Mouse (Mus musculus) activated CD4-positive, CD25-positive, alpha-beta regulatory T cell, adult 4 months (primary cell): ENCODE data around the gene Rpp25l. TPM values are rescaled to one million over a fixed set of nuclear protein-coding genes. Genes with fewer than 3 reads are reported as not detected.
"Not testable (repeated sequence)": the region's sequence is repeated elsewhere in the genome, so short reads cannot be mapped to it uniquely, and the experiment has no call there.

Source experiments
- ATAC-seq: one replicate; pipeline ENCODE4 v1.8.0; 2017
- polyA plus RNA-seq, 2 experiments: library from polyadenylated mRNA; unstranded; fragments of 100-300 nt; shearing (Covaris generic); gene quantifications; one replicate each; pipeline ENCODE4 v1.2.1; 2017

Gene Rpp25l
- 10 to 100 TPM; 51.4 to 65.6 TPM for polyA plus RNA-seq

GRCm38 (mm10) chr4:41713197-41714067 lies at the start of gene Rpp25l:
Rpp25l (minus strand) TSS chr4:41713534.
- peak; percentile 78 for ATAC-seq

DNA sequence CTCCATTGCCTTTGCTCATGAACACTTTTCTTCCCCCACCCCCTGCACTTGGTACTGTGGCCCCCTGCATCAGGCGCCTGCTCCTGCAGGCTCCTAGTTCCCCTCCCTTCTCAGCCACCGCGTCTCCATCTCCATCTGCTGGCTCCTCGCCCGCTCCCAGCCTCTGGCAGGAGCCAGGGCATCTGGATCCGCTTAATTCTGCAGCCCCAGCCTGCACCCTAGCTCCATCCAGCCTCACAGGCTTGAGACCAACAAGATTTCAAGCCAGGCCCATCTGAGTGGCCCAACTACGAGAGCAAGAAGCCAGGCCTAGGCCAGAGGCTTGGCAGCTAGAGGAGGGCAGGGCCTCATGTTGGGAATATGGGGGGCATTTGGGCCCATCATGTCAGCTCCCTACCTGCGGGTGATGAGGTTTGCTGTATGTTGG lies 49.4 kb upstream of the Rpp25l start:
- not testable (repeated sequence) for ATAC-seq

DNA sequence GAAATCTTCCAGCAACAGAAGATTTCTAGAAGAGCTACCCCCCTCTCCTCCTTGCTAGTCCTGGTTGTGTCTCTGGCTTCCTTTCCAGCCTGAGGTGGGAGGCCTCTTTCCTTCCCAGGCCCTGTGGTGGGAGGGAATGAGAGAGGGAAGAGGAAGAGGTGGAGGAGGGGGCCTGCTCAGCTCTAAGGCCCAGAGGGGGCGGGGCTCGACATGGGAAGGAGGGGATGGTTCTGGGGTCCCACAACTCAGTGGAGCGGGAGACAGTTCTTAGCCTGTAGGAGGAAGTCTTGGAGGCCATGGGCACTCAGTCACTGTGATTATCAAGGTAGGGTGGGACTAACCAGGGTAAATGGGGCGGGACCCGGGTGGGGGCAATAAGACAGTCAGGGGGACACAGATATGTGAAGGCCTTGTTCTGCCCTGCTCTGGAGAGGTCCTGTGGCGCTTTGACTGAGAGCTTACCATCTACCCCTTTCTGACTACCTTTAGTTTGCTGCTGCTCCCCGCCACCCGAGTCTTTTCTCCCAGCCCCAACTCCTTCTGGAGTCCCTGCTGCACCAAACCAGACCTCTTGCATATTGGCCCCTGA lies 48.9 kb upstream of the Rpp25l start:
- ATAC-seq, result no peak

DNA sequence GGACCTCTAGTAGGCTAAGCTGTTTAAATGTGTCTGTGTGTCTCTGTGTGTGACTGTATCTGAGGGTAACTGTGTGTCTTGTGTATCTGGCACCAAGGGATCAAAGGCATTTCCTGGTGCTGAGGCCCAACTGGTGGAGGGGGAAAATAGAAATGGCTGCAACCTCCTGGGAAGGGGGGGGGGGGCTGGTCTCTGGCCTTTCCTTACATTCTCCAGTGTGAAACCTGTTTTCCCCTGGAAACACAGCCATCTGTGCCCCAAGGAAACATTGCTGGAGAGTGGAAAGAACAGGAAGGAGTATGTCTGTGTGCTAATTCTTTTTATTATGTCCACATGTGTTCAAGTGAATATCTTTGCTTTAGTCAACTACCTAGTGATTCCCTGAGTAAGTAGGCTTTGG lies 48.3 kb upstream of the Rpp25l start:
- no peak for ATAC-seq

GRCm38 (mm10) chr4:41760911-41761310 lies 47.6 kb upstream of the Rpp25l start:
- ATAC-seq, result no peak

- ATAC-seq, result no peak
Measured at GRCm38 (mm10) chr4:41760288-41760721, 47.0 kb upstream of the Rpp25l start.

DNA sequence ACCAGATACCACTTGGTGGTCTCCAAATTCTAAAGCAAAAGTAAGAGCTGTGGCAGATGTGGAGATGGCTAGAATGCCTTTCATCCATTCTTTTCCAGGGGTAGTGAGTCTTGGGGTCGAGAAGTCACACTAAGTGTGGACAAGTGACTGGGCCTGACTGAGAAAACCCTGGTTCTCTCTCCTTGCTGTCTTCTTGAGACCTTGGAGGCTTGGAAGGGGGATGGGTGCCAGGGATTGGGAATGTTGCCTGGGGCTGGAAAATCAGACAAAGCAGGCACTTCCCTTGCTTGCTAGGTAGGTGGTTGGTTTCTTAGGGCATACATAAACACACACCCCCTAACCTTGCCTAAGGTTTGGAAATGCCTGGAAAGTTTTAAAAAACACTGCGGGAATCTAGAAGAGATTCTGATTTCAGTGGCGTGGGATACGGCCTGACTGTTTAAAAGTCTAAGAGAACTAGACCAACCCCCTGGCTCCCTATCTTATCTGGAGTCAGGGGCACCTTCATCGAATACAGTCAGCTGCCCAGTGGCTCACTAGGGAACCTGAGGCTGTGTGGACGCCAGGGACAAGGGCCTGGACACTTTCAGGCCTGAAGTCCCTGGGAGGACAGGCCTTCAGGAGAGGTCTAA lies 46.4 kb upstream of the Rpp25l start:
- no peak for ATAC-seq

GRCm38 (mm10) chr4:41759206-41759605 lies 45.9 kb upstream of the Rpp25l start:
- ATAC-seq, result no peak

- ATAC-seq, result no peak
Measured at GRCm38 (mm10) chr4:41758701-41759100, 45.4 kb upstream of the Rpp25l start.

GRCm38 (mm10) chr4:41758021-41758420 lies 44.7 kb upstream of the Rpp25l start:
- no peak for ATAC-seq

- no peak for ATAC-seq
Measured at GRCm38 (mm10) chr4:41757321-41757720, 44.0 kb upstream of the Rpp25l start.

GRCm38 (mm10) chr4:41756440-41756839 lies 43.1 kb upstream of the Rpp25l start:
- ATAC-seq, result no peak

DNA sequence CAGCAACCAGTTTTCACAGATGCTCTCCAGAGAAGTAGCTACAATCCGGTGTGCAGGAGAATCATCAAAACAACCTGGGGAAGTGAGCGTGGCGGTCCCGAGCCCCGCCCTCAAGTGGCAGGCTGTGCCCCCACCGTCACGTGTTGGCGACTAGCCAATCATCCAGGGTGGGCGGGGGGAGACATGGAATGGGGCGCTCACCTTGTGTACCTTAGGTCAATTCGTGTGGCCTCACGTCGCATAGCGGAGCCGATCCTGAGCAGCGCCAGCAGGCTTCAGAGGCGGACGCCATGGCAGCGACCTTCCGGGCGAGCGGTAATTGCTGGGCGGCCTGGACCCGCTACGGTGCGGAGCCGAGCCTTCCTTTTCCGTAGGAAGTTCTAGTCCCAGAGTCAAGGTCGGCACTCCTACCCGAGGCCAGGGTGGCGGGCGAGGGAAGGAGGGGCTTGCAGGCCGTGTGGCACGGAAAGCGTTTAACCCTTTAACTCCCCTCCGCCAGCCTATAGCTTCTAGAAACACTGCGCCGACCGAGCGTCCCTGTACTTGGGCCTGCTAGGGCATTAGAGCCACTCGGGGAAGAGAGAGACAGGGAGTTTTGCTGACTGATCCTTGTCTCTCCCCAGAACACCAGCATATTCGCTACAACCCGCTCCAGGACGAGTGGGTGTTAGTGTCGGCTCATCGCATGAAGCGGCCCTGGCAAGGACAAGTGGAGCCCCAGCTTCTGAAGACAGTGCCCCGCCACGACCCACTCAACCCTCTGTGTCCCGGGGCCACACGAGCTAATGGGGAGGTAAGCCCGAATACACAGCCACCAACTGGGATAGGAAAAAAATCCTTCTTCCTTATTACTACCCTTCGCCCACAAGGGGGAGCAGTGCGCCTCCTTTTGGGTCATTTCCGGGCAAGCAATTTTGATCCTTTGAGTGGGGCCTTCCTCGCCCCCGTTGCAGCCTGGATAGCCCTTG lies 42.3 kb upstream of the Rpp25l start, which contains the start of gene Sigmar1:
Gene Sigmar1 (minus strand): TSS at position 820 of the 968 bp plus-strand sequence.
- ATAC-seq, result peak; percentile 83

DNA sequence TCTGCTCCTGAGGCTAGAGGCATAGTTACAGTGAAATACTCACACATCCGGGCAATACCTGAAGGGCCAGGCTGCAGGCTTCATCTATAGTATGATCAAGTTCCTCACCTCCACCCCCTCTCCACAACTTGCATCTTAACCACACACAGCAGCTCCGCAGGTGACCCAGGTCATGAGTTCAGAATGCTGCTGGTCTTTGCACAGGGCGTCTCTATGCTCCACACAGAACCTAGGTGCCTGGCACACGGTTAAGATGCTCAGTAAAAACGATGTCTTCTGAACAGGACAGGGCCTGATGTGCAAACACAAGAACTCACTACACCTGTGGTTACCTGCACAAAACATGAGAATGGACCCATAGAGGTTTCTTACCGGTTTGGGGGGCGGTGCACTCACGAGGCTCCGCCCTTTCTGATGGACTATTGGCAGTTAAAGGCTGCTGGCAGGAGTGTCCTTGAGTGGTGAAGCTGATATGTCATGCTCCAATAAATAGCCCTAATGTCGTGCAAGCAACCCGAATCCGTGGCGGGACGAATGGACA lies 41.5 kb upstream of the Rpp25l start, which contains the start of gene Galt:
Gene Galt (plus strand): TSS at position 432 of the 541 bp plus-strand sequence.
- ATAC-seq, result peak; percentile 44

- no peak for ATAC-seq
Measured at GRCm38 (mm10) chr4:41745021-41745420, 31.7 kb upstream of the Rpp25l start.

DNA sequence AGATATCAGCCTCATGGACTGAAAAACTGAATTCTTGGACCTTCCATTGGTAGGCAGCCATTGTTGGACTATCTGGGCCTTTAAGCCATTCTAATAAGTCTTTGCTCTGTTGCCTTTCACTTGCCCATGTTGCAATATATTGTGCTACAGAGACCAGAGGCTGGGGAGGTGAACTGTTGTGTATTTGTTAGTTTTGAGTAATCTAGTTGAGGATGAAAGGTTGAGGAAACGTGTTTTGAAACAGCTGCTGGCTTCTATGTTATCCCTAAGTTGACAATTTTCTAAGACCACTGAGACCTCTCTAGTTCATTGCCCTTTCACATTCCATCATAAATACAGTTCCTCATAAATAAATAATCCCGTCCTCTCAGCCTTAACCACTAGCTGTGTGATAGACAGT lies 30.8 kb upstream of the Rpp25l start:
- ATAC-seq, result no peak

GRCm38 (mm10) chr4:41741158-41741560 lies 27.8 kb upstream of the Rpp25l start:
- ATAC-seq, result peak; percentile 92

DNA sequence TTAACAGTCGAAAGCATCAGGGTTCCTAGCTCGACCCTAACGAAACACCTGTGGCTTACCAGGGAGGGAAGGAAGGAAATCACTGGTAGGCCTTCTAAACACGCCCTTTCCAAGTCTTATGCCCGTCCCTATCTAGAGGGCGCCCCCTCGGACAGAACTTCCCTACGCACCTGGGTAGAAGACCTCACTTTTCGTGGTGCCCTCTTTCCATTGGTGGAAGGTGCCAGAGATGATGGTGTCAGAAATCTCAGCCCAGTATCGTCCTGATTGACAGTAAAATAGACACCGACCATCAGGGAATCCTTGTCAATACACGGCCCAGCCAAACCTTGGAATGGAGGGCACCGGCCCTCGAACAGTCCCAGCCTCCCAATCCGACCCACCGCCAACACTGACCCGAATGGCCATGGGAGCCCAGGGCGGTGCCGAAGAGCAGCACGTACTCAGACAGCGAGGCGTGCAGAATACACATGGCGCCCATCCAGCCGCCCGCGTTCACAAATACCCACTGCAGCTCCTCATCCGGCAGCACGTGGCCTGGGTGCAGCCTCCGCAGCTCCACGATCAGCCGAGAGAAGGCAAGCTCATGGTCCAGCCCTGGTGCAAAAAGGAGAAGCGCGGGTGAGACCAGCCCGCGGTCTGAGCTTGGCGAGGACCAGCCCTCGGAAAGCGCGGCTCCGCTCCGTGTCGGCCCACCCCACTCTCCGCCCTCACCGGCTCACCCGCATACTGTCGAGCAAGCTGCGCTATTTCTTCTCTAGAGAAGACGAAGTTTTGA lies 27.2 kb upstream of the Rpp25l start:
- ATAC-seq, result peak; percentile 59

DNA sequence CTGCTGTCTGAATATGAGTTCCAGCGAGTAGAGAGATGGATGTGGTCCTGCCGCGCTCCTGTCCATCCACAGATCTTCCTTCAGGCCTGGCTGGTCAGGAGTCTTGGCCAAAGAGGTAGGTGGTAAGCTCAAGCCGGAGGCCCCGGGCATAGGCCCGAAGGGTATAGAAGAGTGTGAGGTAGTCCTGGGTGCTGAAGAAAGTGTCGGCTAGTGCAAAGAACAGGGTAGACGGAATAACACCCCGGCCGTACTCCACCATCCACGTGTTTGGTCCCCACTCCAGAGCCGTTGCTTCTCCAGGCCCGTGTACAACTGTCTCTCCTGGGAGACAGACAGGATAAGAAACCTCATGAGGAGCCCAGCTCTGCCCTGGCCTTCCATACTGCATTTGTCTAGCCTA lies 25.9 kb upstream of the Rpp25l start:
- ATAC-seq, result no peak

- ATAC-seq, result no peak
Measured at GRCm38 (mm10) chr4:41738256-41738603, 24.9 kb upstream of the Rpp25l start.
